Mouse (Mus musculus): ENCODE data around the gene Foxb1. TPM values are rescaled to one million over a fixed set of nuclear protein-coding genes. Genes with fewer than 3 reads are reported as not detected.
A peak's percentile ranks its signal among the peaks of the same experiment; 100 is the strongest.

The Foxb1 gene
- polyA plus RNA-seq, 1 experiment from 2014 or later = 0.09 TPM

DNA sequence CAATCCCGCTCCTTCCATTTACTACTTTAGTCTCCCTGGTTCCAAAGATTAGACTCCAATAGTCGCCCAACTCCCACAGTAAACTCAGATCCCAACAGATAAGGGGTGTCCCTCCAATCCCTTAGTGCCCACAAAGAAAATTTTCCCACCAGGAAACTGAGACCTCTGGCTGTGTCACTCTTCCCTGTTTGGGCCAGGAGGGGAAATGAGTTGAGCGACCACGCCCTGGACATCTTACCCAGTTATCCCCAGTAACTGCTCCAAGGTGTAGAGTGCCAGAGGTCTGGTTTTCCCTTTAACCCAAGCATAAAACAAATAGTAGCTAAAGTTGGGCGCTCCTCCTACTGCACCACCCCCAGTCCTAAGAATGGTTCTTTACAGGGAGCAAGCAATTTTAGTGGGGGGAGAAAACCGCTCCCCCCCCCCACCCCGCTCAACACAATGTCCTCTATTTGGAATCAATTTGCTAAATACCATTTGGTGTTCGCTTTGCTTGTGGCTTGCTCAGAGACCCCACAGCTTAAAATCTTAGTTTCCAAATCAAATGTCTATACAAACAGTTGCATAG, 4.8 kb upstream of the Foxb1 start:
- Histone ChIP-seq H3K27ac (ENCODE audit: low read length) (no peak overlapping the region), H3K4me3 (ENCODE audit: low read length) (no peak overlapping the region), H3K9me3 (ENCODE audit: low read length) (no peaks in the 10 kb centered on the region), H3K36me3 (ENCODE audit: insufficient read depth, low read length) (no peaks in the 10 kb centered on the region), H3K27me3 (ENCODE audit: insufficient read depth, low read length) (peaks cover 99% of the 10 kb centered on the region), H3K9ac (replicated peaks; ENCODE audit: low read length) (no peak overlapping the region), H3K4me1 (ENCODE audit: insufficient read depth, low read length) (peaks cover 3% of the 10 kb centered on the region; the same call in 1 of the 2 replicates), H3K4me2 (replicated peaks; ENCODE audit: low read depth, low read length) (no peak overlapping the region)
- WGBS = 3% methylated on average over 8 of the region's 8 CpGs
- ATAC-seq (ENCODE audit: low FRiP score, low TSS enrichment) = no peak

DNA sequence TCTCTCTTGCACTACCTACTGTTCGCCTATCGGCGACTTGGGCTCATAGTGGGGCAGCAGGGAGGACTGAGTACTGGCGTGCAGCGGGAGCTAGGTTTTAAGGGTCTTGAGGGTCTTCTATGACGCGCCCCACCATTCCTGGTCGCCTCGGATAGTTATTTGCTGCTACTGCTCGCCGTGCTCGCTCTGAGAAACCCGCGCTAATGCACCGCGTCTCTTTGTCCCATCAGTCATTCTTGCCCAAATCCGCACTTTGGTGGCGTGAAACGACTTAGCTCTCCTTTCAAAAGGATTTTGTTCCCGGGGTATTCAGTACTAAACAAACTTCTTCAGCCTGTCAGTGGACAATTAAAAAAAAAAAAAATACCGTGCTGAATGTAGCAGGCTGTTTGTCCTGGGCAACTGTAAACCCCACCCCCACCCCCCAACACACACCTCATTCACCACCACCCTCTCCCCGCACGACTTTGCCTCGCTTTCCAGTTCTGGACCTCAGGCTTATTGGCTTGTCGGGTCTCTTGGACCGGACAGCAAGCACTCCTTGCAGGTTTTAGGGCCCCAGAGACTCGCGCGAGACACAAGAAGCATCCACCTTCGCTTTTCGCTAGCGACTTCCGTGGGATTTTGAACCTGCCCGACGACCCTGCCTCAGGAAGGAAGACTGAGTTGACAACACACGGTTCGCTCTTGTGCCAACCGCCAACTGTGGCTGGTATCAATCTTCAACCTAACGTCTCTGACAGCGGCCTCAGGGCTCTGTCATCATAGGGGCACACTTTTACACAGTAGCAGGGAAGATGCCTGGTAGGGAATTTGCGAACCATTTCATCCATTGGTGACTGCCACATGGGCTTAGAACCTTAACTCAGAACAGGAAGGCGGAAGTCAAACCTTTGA, 4.1 kb upstream of the Foxb1 start:
- ATAC-seq (ENCODE audit: low FRiP score, low TSS enrichment) = no peak
- Histone ChIP-seq H3K27me3 (ENCODE audit: insufficient read depth, low read length) (peaks cover 99% of the 10 kb centered on the region), H3K27ac (ENCODE audit: low read length) (no peak overlapping the region), H3K9ac (replicated peaks; ENCODE audit: low read length) (no peak overlapping the region), H3K4me1 (ENCODE audit: insufficient read depth, low read length) (peaks cover 5% of the 10 kb centered on the region; the same call in 1 of the 2 replicates), H3K4me2 (replicated peaks; ENCODE audit: low read depth, low read length) (peak overlapping the region; percentile 29; the same call in 1 of the 2 replicates), H3K9me3 (ENCODE audit: low read length) (no peaks in the 10 kb centered on the region), H3K4me3 (ENCODE audit: low read length) (no peak overlapping the region), H3K36me3 (ENCODE audit: insufficient read depth, low read length) (no peaks in the 10 kb centered on the region)
- 1% methylated on average over 42 of the region's 42 CpGs for WGBS

DNA sequence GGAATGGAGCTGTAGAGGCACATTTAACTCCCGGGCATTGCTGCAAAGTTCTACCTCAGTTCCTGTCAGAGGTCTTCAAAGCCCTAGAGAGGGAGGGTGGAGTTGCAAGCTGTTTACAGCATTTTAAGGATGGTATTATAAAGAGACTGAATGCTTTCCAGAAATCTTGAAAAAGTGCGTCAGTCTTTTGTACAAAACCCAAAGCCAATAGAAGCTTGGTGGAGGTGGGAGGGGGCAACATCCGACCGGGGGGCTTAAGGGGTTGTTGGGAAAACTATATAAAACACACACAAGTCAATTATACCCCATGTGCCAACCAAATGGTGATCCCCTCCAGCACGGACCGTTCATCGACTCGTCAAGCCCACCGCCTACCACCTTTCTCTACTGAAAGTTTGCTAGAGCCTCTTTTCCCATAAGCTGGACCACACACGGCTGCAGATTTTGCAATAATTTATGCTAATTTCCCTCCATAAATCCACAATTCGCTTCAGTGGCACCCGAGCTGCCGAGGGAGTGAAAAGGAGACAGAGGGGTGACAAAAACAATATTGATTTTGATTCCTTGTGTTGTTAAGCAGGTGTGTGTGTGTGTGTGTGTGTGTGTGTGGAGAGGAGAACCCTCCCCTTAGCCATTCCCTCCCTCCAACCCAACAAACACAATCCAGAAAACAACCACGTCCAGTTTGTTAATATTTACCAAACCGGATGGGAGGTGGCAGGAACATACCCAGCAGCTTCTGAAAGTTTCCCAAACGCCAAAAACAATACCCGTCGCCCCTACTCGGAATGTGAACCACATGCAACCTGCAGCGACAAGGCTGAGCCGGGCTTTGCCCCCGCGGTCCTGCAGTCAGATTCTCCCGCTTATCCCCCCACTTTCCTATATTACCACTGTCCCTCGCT, 3.2 kb upstream of the Foxb1 start:
- Histone ChIP-seq H3K9ac (replicated peaks; ENCODE audit: low read length) (no peak overlapping the region), H3K4me2 (replicated peaks; ENCODE audit: low read depth, low read length) (peak overlapping the region; percentile 29; the same call in 1 of the 2 replicates), H3K4me3 (ENCODE audit: low read length) (no peak overlapping the region), H3K27me3 (ENCODE audit: insufficient read depth, low read length) (peaks cover 99% of the 10 kb centered on the region), H3K27ac (ENCODE audit: low read length) (no peak overlapping the region), H3K36me3 (ENCODE audit: insufficient read depth, low read length) (no peaks in the 10 kb centered on the region), H3K9me3 (ENCODE audit: low read length) (no peaks in the 10 kb centered on the region), H3K4me1 (ENCODE audit: insufficient read depth, low read length) (peaks cover 9% of the 10 kb centered on the region; the same call in 1 of the 2 replicates)
- ATAC-seq (ENCODE audit: low FRiP score, low TSS enrichment) = no peak
- WGBS = under 1% methylated on average over 25 of the region's 25 CpGs

- H3K4me1 ChIP-seq (ENCODE audit: insufficient read depth, low read length) = peaks cover 9% of the 10 kb centered on the region; the same call in 1 of the 2 replicates
- H3K36me3 ChIP-seq (ENCODE audit: insufficient read depth, low read length) = no peaks in the 10 kb centered on the region
- peaks cover 98% of the 10 kb centered on the region for H3K27me3 ChIP-seq (ENCODE audit: insufficient read depth, low read length)
- no peak overlapping the region for H3K4me3 ChIP-seq (ENCODE audit: low read length)
- no peaks in the 10 kb centered on the region for H3K9me3 ChIP-seq (ENCODE audit: low read length)
- no peak overlapping the region for H3K27ac ChIP-seq (ENCODE audit: low read length)
- H3K4me2 ChIP-seq (replicated peaks; ENCODE audit: low read depth, low read length) = no peak overlapping the region
- ATAC-seq (ENCODE audit: low FRiP score, low TSS enrichment) = peak; percentile 57; the same call in 1 of the 2 replicates
- WGBS = under 1% methylated on average over 14 of the region's 14 CpGs
- no peak overlapping the region for H3K9ac ChIP-seq (replicated peaks; ENCODE audit: low read length)
Measured at GRCm38 (mm10) chr9:69762703-69763102, 2.0 kb upstream of the Foxb1 start.

DNA sequence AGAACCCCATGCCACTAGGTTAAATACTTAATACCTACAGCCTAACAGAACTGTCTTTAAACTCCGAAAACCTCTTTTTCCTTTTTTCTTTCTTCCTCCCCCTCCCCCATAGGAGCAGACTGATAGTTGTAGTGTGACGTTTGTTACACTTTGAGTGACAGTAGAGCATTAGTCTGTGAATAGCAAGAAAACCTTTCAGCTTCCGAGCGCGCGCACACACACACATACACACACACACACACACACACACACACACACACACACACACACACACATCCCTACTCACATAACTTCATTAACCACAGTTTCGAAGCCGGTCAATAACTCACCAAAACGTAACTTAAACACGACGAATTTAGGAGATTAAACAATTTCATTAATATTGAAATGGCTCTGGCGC, 1.5 kb upstream of the Foxb1 start:
- ATAC-seq (ENCODE audit: low FRiP score, low TSS enrichment) = no peak
- H3K4me2 ChIP-seq (replicated peaks; ENCODE audit: low read depth, low read length) = no peak overlapping the region
- WGBS = 1% methylated on average over 12 of the region's 12 CpGs

GRCm38 (mm10) chr9:69761569-69761968, 829 bp upstream of the Foxb1 start:
- 1% methylated on average over 10 of the region's 10 CpGs for WGBS
- ATAC-seq (ENCODE audit: low FRiP score, low TSS enrichment) = no peak

More for the DNA sequence above, 1.5 kb upstream of the Foxb1 start:
- H3K4me3 ChIP-seq (ENCODE audit: low read length) = no peak overlapping the region
- H3K27me3 ChIP-seq (ENCODE audit: insufficient read depth, low read length) = peaks cover 97% of the 10 kb centered on the region
- H3K9ac ChIP-seq (replicated peaks; ENCODE audit: low read length) = no peak overlapping the region
- no peak overlapping the region for H3K27ac ChIP-seq (ENCODE audit: low read length)
- no peaks in the 10 kb centered on the region for H3K9me3 ChIP-seq (ENCODE audit: low read length)
- H3K4me1 ChIP-seq (ENCODE audit: insufficient read depth, low read length) = peaks cover 9% of the 10 kb centered on the region; the same call in 1 of the 2 replicates
- no peaks in the 10 kb centered on the region for H3K36me3 ChIP-seq (ENCODE audit: insufficient read depth, low read length)

DNA sequence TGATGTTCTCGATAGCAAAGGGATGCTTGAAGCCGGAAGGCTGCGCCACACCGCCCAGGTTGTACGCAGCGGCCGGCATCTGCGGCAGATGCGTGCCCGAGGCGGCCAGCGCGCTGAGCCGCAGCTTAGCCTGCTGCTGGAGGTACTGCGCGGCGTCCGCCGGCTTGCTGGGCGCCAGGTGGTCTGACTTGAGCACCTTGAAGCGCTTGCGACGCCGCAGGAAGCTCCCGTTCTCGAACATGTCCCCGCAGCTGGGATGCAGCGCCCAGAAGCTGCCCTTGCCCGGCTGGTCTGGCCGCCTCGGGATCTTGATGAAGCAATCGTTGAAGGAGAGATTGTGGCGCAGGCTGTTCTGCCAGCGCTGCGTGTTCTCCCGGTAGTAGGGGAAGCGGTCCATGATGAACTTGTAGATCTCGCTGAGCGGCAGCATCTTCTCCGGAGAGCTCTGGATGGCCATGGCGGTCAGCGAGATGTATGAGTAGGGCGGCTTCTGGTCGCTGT, 969 bp downstream of the Foxb1 start:
- Histone ChIP-seq H3K27ac (ENCODE audit: low read length) (no peak overlapping the region), H3K4me1 (ENCODE audit: insufficient read depth, low read length) (peaks cover 9% of the 10 kb centered on the region; the same call in 1 of the 2 replicates), H3K36me3 (ENCODE audit: insufficient read depth, low read length) (no peaks in the 10 kb centered on the region), H3K9ac (replicated peaks; ENCODE audit: low read length) (no peak overlapping the region), H3K9me3 (ENCODE audit: low read length) (no peaks in the 10 kb centered on the region), H3K27me3 (ENCODE audit: insufficient read depth, low read length) (peaks cover 98% of the 10 kb centered on the region), H3K4me3 (ENCODE audit: low read length) (peak overlapping the region; percentile 7), H3K4me2 (replicated peaks; ENCODE audit: low read depth, low read length) (no peak overlapping the region)
- WGBS = under 1% methylated on average over 44 of the region's 44 CpGs
- 0 out of 2 replicates have a peak, but pooled peaks have one; percentile 12 for ATAC-seq (ENCODE audit: low FRiP score, low TSS enrichment)

More at GRCm38 (mm10) chr9:69761569-69761968, 829 bp upstream of the Foxb1 start:
- no peaks in the 10 kb centered on the region for H3K9me3 ChIP-seq (ENCODE audit: low read length)
- H3K4me3 ChIP-seq (ENCODE audit: low read length) = no peak overlapping the region
- no peaks in the 10 kb centered on the region for H3K36me3 ChIP-seq (ENCODE audit: insufficient read depth, low read length)
- H3K4me2 ChIP-seq (replicated peaks; ENCODE audit: low read depth, low read length) = no peak overlapping the region
- H3K27ac ChIP-seq (ENCODE audit: low read length) = no peak overlapping the region
- peaks cover 9% of the 10 kb centered on the region; the same call in 1 of the 2 replicates for H3K4me1 ChIP-seq (ENCODE audit: insufficient read depth, low read length)
- H3K27me3 ChIP-seq (ENCODE audit: insufficient read depth, low read length) = peaks cover 98% of the 10 kb centered on the region
- H3K9ac ChIP-seq (replicated peaks; ENCODE audit: low read length) = no peak overlapping the region

GRCm38 (mm10) chr9:69758946-69759615, 1.7 kb downstream of the Foxb1 start:
- H3K27me3 ChIP-seq (ENCODE audit: insufficient read depth, low read length) = peaks cover 98% of the 10 kb centered on the region
- no peak for ATAC-seq (ENCODE audit: low FRiP score, low TSS enrichment)
- no peak overlapping the region for H3K27ac ChIP-seq (ENCODE audit: low read length)
- H3K4me3 ChIP-seq (ENCODE audit: low read length) = peak overlapping the region; percentile 7; the same call in 1 of the 2 replicates
- H3K36me3 ChIP-seq (ENCODE audit: insufficient read depth, low read length) = no peaks in the 10 kb centered on the region
- no peaks in the 10 kb centered on the region for H3K9me3 ChIP-seq (ENCODE audit: low read length)
- peak overlapping the region; percentile 10; the same call in 1 of the 2 replicates for H3K4me2 ChIP-seq (replicated peaks; ENCODE audit: low read depth, low read length)
- WGBS = under 1% methylated on average over 42 of the region's 42 CpGs
- H3K4me1 ChIP-seq (ENCODE audit: insufficient read depth, low read length) = 0 out of 2 replicates have a peak, but pooled peaks cover 9% of the 10 kb centered on the region
- H3K9ac ChIP-seq (replicated peaks; ENCODE audit: low read length) = no peak overlapping the region
